In the genomic region with DNA sequence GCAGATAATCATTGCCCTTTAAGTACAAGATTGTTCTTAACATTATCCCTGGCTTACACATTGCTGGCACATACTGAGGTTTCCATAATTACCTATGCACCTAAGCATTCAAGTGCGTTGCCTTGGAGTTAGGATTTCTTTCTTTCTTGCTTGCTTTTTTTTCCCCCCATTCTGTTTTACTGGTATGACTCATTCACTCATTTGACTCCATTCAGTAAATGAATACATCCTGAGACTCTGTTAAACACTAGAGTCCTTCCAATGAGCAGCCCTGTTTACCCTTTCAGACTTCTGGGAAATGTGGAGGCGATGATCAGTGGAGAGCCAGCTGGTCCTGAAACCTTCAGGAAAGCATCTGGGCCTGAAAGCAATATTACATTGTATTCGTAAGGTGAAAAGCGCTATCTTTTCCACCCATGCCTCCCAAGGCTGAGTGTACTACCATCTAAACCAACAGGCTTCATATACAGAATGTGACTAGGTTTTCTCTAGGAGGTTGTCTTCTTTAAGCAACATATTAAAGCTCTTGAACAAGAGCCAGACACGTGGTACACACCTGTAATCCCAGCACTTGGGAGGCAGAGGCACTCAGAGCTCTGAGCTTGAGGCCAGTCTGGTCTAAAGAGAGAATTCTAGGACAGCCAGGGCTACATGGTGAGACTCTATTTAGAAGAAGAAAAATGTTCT, we compare ENCODE assay signal across 20 mouse cellular contexts.
A peak's percentile ranks its signal among the peaks of the same experiment; 100 is the strongest.
DNase-seq lines count a peak whose midpoint lies in the region; ATAC-seq and TF ChIP-seq lines count a peak whose summit lies in the region.
"Had no signal": no experiment of that assay in that cellular context is flagged by ENCODE, and none has a peak within 500 bp of the region (broad histone marks: within the 10 kb centered on the region; RNA-seq: fewer than 3 reads in every experiment).

No protein-coding gene starts in this region.

- no peak for ATAC-seq in forebrain, embryonic 11.5 days (replicated peaks; ENCODE audit: low FRiP score)
- 0 out of 2 replicates have a peak, but pooled peaks have one; percentile 22 for ATAC-seq in erythroid progenitor cell, adult 5-6 weeks (replicated peaks; ENCODE audit: low FRiP score, poor library complexity, severe bottlenecking)
- peak; percentile 67 for ATAC-seq in liver, postnatal 0 days
- ATAC-seq: intestine, postnatal 0 days; midbrain, embryonic 16.5 days had no signal

- H3K36me3 ChIP-seq in forebrain, embryonic 10.5 days (replicated peaks): no peaks in the 10 kb centered on the region
- H3K36me3 ChIP-seq in forebrain, embryonic 11.5 days (ENCODE audit: control insufficient read depth, insufficient read depth, low read length): no peaks in the 10 kb centered on the region
- peaks cover 12 to 59% of the 10 kb centered on the region in 2 experiments for H3K36me3 ChIP-seq in MEL (ENCODE audit: control insufficient read depth in 1 of 2, insufficient read depth in 2 of 2, low read length in 2 of 2)
- H3K36me3 ChIP-seq in liver, postnatal 0 days (replicated peaks; ENCODE audit: insufficient read depth, low read length): no peaks in the 10 kb centered on the region
- H3K36me3 ChIP-seq: embryonic facial prominence, embryonic 13.5 days; forebrain, embryonic 12.5 days had no signal

- peaks cover 6% of the 10 kb centered on the region for H3K79me2 ChIP-seq in MEL (ENCODE audit: control insufficient read depth, insufficient read depth, low read length, poor library complexity)

- no peak for TF ChIP-seq POLR2A in MEL (IDR thresholded peaks at IDR 0.05; ENCODE audit: control insufficient read depth in 1 of 2, insufficient read depth in 1 of 2, low read depth in 1 of 2, low read length in 2 of 2, poor library complexity in 1 of 2)

- no peaks in the 10 kb centered on the region for H3K9me3 ChIP-seq in forebrain, embryonic 10.5 days
- H3K9me3 ChIP-seq in forebrain, embryonic 11.5 days (ENCODE audit: control insufficient read depth, low read length): no peaks in the 10 kb centered on the region
- no peaks in the 10 kb centered on the region for H3K9me3 ChIP-seq in MEL (replicated peaks; ENCODE audit: insufficient read depth, low read length)
- H3K9me3 ChIP-seq in liver, postnatal 0 days (ENCODE audit: low read length): no peaks in the 10 kb centered on the region
- H3K9me3 ChIP-seq: embryonic facial prominence, embryonic 13.5 days; forebrain, embryonic 12.5 days; megakaryocyte, embryonic 14.5 days had no signal

- TF ChIP-seq EP300 in MEL (IDR thresholded peaks at IDR 0.05; ENCODE audit: low read depth in 1 of 2, low read length in 2 of 2): peak in 1 of 2 experiments; percentile 45; a peak in 2 of 4 replicates
- no peak for TF ChIP-seq EP300 in liver, postnatal 0 days (IDR thresholded peaks at IDR 0.05; ENCODE audit: low read depth)

- TF ChIP-seq RAD21 in MEL (IDR thresholded peaks at IDR 0.05; ENCODE audit: low read depth, low read length): no peak

- H3K27ac ChIP-seq in forebrain, embryonic 10.5 days: 0 out of 2 replicates have a peak overlapping the region, but pooled peaks have one; percentile 40
- H3K27ac ChIP-seq in forebrain, embryonic 11.5 days (ENCODE audit: low read depth, low read length): no peak overlapping the region
- H3K27ac ChIP-seq in MEL (ENCODE audit: control insufficient read depth, low read depth, low read length): peak overlapping the region; percentile 94
- H3K27ac ChIP-seq in liver, postnatal 0 days (ENCODE audit: low read depth): peak overlapping the region; percentile 62
- H3K27ac ChIP-seq: embryonic facial prominence, embryonic 13.5 days; forebrain, embryonic 12.5 days; hindbrain, embryonic 14.5 days had no signal

- H3K4me1 ChIP-seq in forebrain, embryonic 10.5 days: peaks cover 8% of the 10 kb centered on the region
- 0 out of 2 replicates have a peak, but pooled peaks cover 2% of the 10 kb centered on the region for H3K4me1 ChIP-seq in forebrain, embryonic 11.5 days (replicated peaks; ENCODE audit: control insufficient read depth, insufficient read depth, low read length)
- peaks cover 33 to 36% of the 10 kb centered on the region in 2 experiments for H3K4me1 ChIP-seq in MEL (ENCODE audit: control insufficient read depth in 1 of 2, insufficient read depth in 2 of 2, low read length in 2 of 2)
- peaks cover 9% of the 10 kb centered on the region for H3K4me1 ChIP-seq in liver, postnatal 0 days (ENCODE audit: insufficient read depth)

- no peaks in the 10 kb centered on the region for H3K27me3 ChIP-seq in forebrain, embryonic 10.5 days (ENCODE audit: poor library complexity, severe bottlenecking)
- no peaks in the 10 kb centered on the region for H3K27me3 ChIP-seq in forebrain, embryonic 11.5 days (ENCODE audit: control insufficient read depth, insufficient read depth, low read length)
- no peaks in the 10 kb centered on the region for H3K27me3 ChIP-seq in MEL (ENCODE audit: control insufficient read depth in 1 of 2, insufficient read depth in 2 of 2, low read length in 2 of 2)
- no peaks in the 10 kb centered on the region for H3K27me3 ChIP-seq in liver, postnatal 0 days (ENCODE audit: insufficient read depth, low read length)
- H3K27me3 ChIP-seq: embryonic facial prominence, embryonic 13.5 days; forebrain, embryonic 12.5 days; megakaryocyte, embryonic 14.5 days had no signal

- no peak overlapping the region for H3K9ac ChIP-seq in forebrain, embryonic 11.5 days (ENCODE audit: low read length)
- H3K9ac ChIP-seq in MEL (ENCODE audit: control insufficient read depth, low read depth, low read length, poor library complexity, severe bottlenecking): peak overlapping the region; percentile 62
- H3K9ac ChIP-seq in liver, postnatal 0 days (replicated peaks): 0 out of 2 replicates have a peak overlapping the region, but pooled peaks have one; percentile 41
- H3K9ac ChIP-seq: embryonic facial prominence, embryonic 13.5 days; forebrain, embryonic 12.5 days; hindbrain, embryonic 14.5 days had no signal

- TF ChIP-seq CTCF in MEL (IDR thresholded peaks at IDR 0.05 in 2 of 3, conservative IDR thresholded peaks at IDR 0.05 in 1 of 3; ENCODE audit: control insufficient read depth in 1 of 3, insufficient read depth in 1 of 3, low read depth in 2 of 3, low read length in 3 of 3, poor library complexity in 1 of 3, severe bottlenecking in 1 of 3): no peak
- TF ChIP-seq CTCF in liver, postnatal 0 days (IDR thresholded peaks at IDR 0.05; ENCODE audit: low read depth): no peak

- WGBS in forebrain, embryonic 10.5 days: 85% methylated on average over 5 of the region's 5 CpGs
- 80% methylated on average over 5 of the region's 5 CpGs for WGBS in forebrain, embryonic 11.5 days
- 64% methylated on average over 5 of the region's 5 CpGs for WGBS in liver, postnatal 0 days (ENCODE audit: insufficient replicate concordance)

- no peak for DNase-seq in forebrain, embryonic 10.5 days (ENCODE audit: extremely low spot score, low spot score)
- DNase-seq in forebrain, embryonic 11.5 days (ENCODE audit: low spot score): no peak
- DNase-seq in MEL (ENCODE audit: low read depth, low spot score): no peak
- no peak for DNase-seq in liver, postnatal 0 days
- no peak for DNase-seq in thymus, postnatal 25 days
- DNase-seq in right cerebral cortex, adult 2 months (ENCODE audit: low spot score in 2 of 2): no peak
- DNase-seq in cerebellum, postnatal 36 days: no peak
- DNase-seq: cerebellum, adult 11 months; gastrocnemius, postnatal 25 days; heart, postnatal 14 days; right cerebral cortex, adult 18-20 months; thymus, adult 2 months had no signal

- H3K4me3 ChIP-seq in forebrain, embryonic 10.5 days: no peak overlapping the region
- no peak overlapping the region for H3K4me3 ChIP-seq in forebrain, embryonic 11.5 days (ENCODE audit: low read depth, low read length)
- peak overlapping the region in 1 of 2 experiments; percentile 0; a peak in 1 of 4 replicates for H3K4me3 ChIP-seq in MEL (ENCODE audit: control insufficient read depth in 1 of 2, insufficient read depth in 1 of 2, low read depth in 2 of 2, low read length in 2 of 2)
- no peak overlapping the region for H3K4me3 ChIP-seq in liver, postnatal 0 days (ENCODE audit: low read depth, low read length)
- H3K4me3 ChIP-seq: embryonic facial prominence, embryonic 13.5 days; forebrain, embryonic 12.5 days; megakaryocyte, embryonic 14.5 days had no signal

- H3K4me2 ChIP-seq in forebrain, embryonic 11.5 days (ENCODE audit: low read depth, low read length, severe bottlenecking): no peak overlapping the region
- H3K4me2 ChIP-seq in liver, postnatal 0 days (ENCODE audit: low read depth, low read length): peak overlapping the region; percentile 10; the same call in 1 of the 2 replicates
- H3K4me2 ChIP-seq: embryonic facial prominence, embryonic 13.5 days; forebrain, embryonic 12.5 days; heart, embryonic 11.5 days; hindbrain, embryonic 14.5 days had no signal

TF ChIP-seq in MEL, 35 proteins besides CTCF, POLR2A, EP300 and RAD21:
- no peak for TF ChIP-seq ETS1 (IDR thresholded peaks at IDR 0.05; ENCODE audit: low read depth, low read length)
- no peak for TF ChIP-seq GABPA (IDR thresholded peaks at IDR 0.05; ENCODE audit: low read depth, low read length)
- no peak for TF ChIP-seq NRF1 (IDR thresholded peaks at IDR 0.05; ENCODE audit: insufficient read depth, low read depth, low read length, poor library complexity, severe bottlenecking)
- no peak for TF ChIP-seq MEF2A (IDR thresholded peaks at IDR 0.05; ENCODE audit: extremely low read depth, insufficient replicate concordance, low read depth, low read length, poor library complexity, severe bottlenecking)
- TF ChIP-seq SIN3A (IDR thresholded peaks at IDR 0.05; ENCODE audit: low read length): no peak
- TF ChIP-seq TCF12 (IDR thresholded peaks at IDR 0.05; ENCODE audit: low read depth, low read length): 0 out of 2 replicates have a peak, but pooled peaks have one; percentile 11
- 0 out of 2 replicates have a peak, but pooled peaks have one; percentile 23 for TF ChIP-seq MAX (IDR thresholded peaks at IDR 0.05; ENCODE audit: low read length)
- TF ChIP-seq MXI1 (IDR thresholded peaks at IDR 0.05; ENCODE audit: low read depth, low read length): 0 out of 2 replicates have a peak, but pooled peaks have one; percentile 14
- TF ChIP-seq USF1 (IDR thresholded peaks at IDR 0.05; ENCODE audit: low read depth, low read length): peak; percentile 73
- 0 out of 2 replicates have a peak, but pooled peaks have one; percentile 11 for TF ChIP-seq ZNF384 (IDR thresholded peaks at IDR 0.05; ENCODE audit: low read depth, low read length)
